Mouse (Mus musculus) ES-CJ7 (cell line): Measurements from ENCODE around the gene Ermard.
A peak's percentile ranks its signal among the peaks of the same experiment; 100 is the strongest.

ENCODE experiments used
- DNase-seq: peaks from one replicate; pipeline ENCODE4 v3.0.0; 2011; ENCODE audit warnings: low read depth, low spot score

Ermard gene

DNA sequence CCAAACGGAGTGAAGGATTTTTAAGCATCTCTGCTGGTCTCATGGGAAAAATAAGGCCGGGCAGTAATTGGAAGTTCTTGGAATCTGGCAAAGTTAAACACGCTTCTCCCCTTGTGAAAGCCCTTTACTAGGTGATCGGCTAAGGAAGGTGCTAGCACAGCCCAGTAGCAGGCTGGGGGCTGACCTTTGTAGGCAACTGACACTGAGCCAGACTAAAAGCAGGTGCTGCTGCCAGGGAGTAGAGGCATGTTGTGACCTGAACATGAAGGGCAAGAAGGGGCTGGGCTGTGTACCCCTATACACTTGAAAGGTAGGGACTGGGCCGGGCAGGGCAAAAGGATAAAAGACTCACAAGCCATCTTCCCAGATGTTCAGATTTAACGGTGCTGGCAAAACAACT lies 19.3 kb downstream of the Ermard start:
- DNase-seq = no peak

DNA sequence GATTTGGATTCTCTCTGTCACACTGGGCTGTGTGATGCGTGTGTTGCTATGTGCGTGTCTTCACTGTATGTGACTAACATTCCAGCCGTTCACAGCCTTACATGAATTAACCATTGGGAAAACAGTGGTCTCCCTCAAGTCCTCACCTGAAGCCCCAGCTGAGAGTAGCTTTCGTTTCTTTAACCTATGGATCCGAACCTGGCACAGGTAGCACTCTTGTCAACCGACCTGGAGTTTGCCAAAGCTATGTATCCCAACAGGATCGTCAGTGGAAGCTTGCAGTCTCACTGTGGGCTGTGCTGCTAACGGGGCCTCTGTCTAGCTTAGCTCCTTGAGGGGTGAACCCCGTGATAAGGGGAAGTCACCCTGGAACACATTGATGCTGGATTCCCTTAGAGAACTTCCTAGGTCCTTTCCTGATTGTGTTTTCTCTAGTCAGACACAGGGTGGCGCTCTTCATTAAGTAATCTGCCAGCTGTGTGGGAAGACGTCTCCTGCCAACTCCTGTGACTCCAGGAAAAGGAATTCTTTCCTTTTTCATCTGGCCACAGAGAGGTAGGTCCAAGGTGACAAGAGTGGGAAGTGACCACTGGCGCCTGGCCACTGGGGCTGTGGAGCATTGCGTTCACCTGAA lies 24.5 kb downstream of the Ermard start:
- DNase-seq = peak; percentile 74

DNA sequence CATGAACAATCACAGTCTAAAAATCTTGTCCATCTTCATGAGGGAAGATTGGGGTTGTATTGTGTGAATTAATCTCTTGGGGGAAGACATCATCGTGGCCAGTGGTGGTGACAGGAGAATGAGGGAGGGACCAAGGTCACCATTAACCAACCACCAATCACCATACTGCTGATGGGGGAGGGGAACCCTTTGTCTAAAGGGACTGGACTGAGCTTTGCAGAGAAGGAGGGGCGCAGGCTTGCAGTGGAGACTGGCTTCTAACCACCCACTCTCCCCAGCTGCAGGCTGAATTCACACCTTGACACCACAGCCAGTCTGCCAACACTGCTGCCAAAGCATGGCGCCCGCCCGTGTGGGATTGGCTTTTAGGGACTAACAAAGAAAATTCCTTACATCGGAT lies 25.1 kb downstream of the Ermard start:
- peak; percentile 51 for DNase-seq

DNA sequence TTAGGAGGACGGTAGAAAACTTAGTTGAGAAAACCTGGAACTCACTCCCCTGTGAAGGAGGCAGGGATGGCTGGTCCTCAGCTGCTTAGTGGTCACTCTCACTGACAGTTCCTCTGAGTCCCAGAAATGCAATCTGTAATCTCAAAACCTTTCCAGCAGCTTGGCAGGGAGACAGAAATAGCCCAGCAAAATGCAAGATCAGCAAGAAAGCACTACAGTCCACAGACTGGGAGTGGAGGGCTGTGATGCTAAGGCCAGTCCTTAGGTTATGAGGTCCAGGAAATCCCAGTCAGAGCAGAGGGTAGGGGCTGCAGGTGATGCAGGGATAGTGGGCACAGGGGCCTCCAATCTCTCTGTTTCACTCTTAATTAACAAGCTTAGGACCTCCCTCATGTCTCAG lies 25.9 kb downstream of the Ermard start:
- no peak for DNase-seq

DNA sequence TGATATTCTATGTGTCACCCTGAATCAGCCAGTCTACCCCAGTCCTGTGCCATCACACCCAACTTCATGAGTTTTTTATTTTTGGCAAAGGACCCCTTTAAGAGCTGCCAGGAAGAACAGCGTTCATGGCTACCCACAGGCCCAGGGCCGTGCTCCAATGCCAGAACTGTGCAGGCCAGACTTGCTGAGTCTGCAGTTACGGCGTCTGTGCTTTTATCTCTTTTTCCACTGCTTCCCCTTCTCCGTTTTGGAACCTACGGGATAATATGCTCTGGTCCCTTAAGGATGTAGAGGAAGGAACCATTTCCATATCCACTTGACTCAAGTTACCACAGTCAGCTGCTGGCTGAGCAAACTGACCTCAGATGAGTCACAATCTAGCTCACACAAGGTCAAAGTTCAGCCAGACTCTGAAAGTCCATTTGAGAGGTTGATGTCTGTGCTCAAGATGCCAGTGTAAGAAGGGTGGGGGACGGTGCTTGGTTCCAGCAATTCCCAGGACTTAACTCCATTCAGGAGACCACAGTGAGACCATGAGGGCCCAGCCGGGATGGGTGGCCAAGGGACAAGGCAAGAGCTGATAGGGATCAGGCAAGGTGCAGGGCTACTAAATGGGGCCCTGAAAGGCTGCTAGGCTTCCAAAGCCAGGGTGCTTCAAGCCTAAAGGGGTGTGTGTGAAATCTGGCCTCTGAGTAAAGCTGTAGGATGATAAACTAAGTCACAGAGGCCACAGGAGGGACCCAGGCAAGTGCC lies 27.2 kb downstream of the Ermard start:
- DNase-seq = no peak

DNA sequence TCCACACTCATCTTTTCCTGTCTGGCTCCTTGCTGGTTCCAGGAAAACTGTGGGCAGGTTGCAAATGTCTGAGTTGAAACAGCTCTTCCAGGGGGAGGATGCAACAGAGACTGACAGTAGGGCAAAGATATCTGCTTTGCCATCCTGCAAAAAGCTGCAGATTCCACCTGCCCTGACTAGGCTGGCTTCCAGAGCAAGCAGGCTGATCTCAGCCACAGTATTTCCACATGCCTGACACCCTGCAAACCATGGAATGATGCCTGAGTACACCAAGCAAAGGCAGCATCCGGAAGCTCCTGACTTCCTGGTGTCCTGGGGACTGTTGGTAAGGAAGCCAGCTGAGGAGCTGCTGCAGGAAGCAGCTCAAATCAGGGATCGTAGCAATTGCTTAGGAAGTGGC lies 28.1 kb downstream of the Ermard start:
- DNase-seq = no peak

DNA sequence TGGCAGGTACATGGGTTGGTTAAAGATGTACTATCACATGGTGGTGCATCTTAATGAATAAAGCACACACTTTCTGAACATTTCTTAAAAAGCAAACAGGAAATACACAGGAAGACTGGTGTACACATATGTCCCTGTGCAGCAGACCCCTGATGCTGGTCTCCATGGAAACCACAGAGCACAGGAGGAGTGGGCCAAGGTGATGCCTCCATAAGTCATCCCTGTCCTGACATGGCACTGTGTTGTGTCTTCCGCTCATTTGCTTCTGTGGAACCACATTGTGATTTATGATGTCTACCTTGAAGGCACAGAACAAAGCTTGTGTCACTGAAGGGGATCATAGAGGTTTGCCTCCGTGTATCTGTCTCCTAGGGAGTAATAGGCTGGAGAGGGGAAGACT lies 31.2 kb downstream of the Ermard start:
- no peak for DNase-seq

DNA sequence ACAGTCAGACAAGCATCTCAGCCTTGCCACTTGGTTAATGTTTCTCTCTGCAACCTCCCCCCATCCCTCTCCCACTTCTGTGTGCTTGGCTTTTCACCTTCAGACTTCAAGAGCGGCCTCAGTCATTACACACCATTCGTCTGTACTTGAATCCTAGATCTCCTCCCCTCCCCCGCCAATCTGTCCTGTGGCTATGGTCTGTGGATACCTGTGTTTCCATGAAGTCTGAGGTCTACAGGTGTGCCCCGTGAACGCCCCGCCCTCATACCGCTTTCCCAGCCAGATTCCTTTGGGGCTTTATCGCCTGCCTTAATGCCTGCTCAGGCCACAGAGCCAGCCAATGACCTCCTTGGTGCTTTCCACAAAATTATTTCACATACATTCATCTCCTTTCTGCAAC lies 34.0 kb downstream of the Ermard start:
- no peak for DNase-seq

DNA sequence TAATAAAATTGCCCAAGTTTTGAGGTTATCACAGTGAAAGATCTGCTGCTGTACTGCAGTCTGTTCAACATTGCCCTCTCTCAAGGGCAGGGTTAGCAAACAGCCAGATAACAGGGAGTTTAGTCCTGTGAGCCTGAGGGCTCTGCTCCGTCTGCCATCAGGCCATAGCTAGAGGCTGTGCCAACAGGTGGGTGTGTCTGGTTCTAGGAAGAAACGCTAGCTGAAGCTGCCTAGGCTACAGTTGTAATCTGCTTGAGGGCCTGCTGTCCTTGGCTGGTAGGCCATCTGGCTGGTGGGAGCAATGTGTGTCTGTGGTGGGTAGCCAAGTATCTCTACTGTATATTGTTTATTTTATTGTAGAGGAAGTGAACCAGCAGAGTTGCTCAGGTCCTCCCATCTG lies 36.5 kb downstream of the Ermard start:
- no peak for DNase-seq

DNA sequence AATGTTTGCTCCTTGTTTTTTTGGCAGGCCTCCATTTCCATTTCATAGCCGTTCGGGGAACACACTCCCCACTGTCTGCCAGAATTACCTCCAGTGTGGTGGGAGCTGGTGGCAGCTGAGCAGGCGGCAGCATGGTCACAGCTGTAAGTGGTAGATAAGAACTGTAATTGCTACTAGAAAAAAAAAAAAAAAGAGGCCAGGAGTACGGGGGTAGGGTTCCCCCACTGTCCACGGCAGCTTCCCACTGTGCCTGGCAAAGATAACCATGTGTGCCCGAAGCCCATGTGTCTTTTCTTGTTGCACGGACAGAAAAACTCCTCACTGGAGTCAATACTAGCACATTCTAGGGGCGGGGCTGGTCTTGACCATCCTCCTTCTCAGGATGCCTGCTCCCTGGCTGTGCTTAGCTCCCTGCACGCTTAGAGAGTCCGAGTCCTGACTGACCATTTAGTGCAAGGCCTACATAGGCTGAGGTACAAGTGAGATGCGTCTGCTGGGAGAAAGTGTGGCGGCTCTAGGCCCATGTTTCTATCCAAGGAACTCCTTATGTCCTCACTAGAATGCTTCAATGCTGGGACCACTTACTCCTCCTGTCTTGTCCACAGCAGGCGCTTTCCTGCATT lies 43.3 kb downstream of the Ermard start:
- DNase-seq = no peak

DNA sequence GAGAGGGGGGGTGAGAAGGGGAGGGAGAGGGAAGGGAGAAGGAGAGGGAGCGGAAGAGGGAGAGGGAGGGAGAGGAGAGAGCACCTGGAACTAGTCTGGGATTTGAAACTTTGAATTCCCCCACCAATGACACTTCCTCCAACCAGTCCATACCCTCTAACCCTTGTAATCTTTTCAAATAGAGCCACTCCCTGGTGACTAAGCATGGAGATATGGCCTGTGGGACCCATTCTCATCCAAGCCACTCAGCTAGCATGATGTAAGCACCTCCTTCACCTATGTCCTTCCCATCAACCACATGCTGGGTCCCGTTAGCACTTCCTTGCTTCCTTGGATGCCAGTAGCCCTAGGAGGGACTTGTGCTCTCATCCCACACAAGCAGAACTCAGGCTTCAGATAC lies 44.0 kb downstream of the Ermard start:
- no peak for DNase-seq

DNA sequence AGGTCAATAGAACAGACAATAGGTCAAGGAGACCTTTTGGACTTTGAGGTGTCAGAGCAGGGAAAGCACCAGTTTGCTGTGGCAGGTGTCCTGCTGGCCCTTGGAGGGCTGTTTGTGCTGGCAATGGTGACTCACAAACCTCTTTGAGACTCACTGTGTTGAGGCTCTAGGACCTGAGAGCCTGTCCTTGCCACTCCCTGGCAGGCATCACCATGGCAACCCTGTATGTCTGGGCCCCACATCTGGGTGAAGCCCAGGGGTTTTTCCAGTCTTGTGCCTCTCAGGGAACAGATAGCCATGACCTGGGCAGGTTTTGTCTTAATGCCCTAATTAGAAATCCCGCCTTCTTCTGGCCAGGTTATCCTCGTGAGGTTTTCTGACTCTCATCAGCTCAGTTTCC lies 47.2 kb downstream of the Ermard start:
- no peak for DNase-seq

DNA sequence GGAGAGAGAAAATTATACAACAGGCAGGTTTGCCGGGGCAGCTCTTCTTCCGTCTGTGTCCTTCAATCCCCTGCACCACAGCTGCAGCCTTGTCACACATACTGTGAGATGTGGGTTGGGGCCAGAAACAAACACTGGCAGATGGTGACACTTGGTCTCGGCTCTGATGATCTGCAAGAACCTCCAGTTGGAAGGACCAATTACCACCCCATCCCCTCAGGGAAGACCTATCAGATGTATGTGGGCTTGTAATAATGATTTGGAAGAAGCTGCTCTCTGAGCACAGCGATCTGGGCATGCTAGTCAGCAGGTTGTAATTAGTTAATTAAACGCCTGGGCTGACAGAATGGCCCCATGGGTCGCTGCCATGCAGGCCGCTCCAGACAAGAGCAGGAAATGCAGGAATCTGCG lies 47.6 kb downstream of the Ermard start:
- no peak for DNase-seq

DNA sequence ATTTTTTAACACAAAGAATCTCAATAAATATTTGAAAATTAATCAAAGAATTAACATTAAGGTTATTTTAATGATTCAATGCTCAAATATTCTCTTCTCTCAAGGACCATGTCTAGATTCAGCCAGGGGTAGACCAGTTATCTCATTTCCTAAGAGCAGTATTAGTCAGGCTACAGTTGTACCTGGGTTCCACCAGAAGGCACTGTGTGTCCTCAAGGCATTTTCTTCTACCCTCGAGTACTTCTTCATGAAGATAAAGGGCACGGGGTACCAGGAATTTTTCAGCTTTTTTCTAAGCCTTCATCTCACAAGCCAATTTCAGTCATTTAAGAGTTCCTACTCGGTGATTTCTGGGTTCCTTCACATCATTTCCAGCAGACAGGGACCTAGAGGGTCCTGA lies 50.7 kb downstream of the Ermard start:
- DNase-seq = peak; percentile 23

DNA sequence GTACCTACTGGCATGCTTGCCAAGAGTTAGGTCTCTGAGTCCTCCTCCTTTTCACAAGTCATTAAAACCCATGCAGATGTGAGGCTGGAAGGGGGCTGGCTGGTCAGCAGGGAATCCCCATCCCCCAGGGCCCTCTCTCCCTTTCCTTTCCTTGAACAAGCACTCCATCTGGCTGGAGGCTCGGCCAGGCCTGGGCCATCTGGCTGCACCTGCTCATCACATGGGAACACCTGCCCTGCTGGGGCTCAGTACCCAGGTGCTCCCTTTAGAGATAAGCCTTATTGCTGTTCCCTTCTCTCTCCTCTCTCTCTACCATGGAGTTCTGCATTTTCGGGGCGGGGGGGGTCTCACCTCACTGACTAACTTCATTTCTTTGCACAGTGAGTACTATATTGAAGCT lies 52.5 kb downstream of the Ermard start:
- DNase-seq = no peak

DNA sequence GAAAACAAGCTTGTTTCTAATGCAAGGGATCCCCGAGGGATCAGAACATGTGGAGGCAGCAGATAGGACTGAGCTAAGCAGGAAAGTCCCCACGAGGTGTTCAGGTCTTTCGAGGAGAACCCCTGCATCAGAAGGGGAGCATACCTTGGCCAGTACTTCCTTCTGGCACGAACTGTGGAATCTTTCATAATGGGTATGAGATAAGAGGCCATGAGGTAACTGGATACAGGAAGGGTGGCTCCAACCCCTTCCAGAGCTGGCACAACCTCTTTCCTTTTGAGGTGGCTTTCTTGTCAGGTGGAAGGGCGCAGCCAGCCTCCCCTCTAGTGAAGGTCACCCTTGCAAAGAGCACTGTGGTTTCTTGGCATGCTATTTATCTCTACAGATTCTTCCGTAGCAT lies 55.8 kb downstream of the Ermard start:
- DNase-seq = no peak

DNA sequence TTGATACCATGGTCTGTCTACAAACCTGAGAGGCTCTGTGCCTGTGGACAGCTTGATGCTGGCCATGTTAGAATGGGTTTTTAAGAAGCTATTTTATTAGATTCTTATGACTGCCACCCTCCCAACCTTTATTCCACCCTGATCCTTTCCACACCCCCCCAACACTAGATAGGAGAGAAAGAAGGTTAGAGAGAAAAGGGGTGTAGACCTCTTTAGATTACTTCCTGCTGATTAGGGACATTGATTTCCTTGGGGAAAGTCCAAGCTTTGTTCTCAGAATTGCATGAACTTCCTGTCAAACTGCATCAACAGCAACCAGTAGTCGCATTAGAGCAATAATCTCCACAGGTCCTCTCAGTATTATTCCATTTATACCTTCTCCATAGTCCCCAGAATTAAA lies 57.7 kb downstream of the Ermard start:
- DNase-seq = no peak

DNA sequence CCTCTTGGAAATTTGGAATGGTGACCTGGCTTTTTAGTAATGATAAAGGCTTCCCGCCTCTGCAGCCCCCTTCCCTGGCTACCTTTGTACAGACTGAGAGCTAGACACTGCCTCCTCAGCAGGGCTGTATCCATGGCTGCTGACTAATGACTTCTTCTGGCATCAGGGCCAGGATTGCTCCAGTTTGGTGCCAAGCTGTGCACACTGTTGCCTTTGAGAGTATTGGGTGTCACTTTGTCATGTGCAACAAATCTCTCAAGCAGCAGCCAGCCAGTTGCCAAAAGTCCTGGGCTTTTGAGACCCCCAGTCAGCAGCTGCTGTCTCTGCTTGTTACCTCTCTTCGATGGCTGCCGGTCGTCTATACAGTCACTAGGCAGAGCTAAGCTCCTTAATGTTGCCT lies 60.3 kb downstream of the Ermard start:
- no peak for DNase-seq

DNA sequence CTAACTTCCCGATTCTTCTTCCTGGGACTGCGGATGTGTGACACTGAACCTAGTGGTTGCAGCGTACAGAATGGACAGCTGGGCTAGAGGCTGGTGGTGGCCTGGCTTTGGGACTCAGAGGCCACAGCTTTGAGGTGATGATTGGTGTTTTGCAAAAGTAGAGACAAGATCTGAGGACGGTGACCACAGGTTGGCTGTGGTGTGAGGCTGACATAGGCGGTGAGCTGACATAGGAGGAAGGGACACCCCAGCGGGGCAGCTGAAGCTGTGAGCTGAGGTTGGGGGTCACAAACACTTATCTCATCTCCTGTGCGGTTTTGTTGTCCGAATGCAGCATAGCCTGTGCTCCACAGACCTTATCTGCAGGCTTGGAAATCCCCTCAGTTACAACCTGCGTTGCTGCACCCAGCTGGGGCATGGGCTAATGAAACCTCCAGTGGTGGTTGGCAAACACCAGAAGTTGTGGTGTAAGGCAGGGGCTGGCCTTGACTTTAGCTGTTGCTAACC lies 66.2 kb downstream of the Ermard start:
- DNase-seq = no peak

DNA sequence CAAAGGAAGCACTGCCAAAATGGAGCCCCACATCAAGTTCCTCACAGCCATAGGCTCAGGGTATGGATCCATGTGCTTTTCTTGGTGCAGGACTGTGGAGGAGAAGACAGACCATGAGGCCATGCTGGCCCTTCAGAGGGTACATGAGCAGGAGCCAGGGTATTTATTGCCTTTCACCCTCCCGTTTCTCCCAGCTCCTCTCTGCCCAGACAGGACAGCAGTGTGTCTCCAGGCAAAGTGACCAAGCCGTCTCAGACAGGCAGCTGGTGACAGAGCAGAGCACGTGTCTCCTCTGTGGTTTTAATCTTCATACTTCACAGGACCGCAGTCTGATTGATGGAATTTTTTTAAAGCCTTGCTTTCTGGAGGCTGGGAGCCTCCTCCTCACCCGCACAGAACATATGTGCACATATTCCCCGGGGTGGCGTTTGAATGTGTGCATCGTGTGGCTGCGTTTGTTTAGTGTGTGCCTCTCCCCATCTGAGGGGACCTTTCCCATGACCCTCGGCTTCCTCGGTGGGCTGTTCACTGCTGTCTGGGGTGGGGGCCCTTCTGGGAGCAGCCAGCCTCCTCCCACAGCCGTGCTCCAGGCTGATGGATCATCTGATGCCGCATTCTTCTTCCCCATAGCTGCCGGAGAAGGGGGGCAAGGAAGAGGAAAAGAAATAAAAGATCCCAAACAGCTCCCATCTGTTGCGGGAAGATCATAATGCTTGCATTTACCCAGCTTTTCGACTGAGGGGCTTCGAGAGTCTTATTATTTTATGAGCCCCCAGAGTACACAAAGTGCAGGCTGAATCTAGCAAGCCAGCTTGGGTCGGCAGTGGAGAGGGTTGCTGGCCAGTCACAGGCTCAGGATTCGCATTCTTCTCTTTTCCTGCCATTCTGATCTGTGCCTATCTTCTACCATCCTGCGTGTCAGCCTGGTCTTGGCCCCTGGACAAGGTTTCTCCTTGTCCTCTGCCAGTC lies 67.7 kb downstream of the Ermard start:
- no peak for DNase-seq

DNA sequence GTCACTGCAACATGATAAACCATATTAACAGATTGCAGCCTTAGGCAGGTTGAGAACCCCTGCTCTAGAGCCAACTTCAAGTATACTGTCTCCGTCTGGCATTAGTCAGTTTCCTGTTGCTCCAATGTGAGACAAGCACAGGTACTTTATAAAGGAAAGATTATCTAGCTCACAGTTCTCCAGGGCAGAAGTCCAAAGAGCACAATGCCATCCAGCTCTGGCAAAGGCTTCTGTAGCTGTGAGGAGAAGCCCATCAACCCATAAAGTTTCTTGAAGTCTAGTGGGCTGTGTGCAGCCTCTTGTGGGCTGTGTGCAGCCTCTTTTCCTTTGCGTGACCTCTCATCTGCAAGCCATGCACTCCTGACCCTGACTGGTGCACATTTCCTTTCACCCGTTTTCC lies 74.5 kb downstream of the Ermard start:
- DNase-seq = no peak

DNA sequence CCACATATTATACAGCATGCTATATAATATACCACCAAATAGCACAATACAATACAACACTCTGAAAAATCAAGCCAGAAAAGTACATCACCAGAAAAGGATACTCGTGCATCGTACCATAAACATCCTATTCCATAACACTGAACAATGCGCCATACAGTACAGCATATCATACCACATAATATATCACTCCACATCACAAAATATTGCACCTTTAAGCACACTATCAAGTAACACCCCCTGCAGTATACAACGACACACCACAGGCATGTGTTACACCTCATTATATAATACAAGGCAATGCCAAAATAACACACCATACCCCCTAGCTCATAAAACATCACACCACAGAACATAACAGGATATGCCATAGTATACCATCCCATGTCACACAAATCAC lies 79.1 kb downstream of the Ermard start:
- DNase-seq = no peak
